Mouse (Mus musculus) small intestine, adult 2 months (tissue): Measurements from ENCODE around the gene Apobec4.
"Not testable (repeated sequence)": the region's sequence is repeated elsewhere in the genome, so short reads cannot be mapped to it uniquely, and the experiment has no call there.

Experiments
- CTCF ChIP-seq: fragments of 200-500 bp; IDR thresholded peaks from 2 replicates; pipeline ENCODE4 v1.5.1; 2012; ENCODE audit warnings: low read depth, mild to moderate bottlenecking, control low read depth, inconsistent platforms, low read length, moderate library complexity, mixed read lengths; ENCODE audit not compliant: insufficient replicate concordance, insufficient read length; ENCODE audit errors: extremely low read depth
- POLR2A ChIP-seq: fragments of 200-500 bp; IDR thresholded peaks from 2 replicates; pipeline ENCODE4 v1.6.1; 2012; ENCODE audit warnings: low read depth, mild to moderate bottlenecking, control low read depth, inconsistent platforms, low read length, moderate library complexity

DNA sequence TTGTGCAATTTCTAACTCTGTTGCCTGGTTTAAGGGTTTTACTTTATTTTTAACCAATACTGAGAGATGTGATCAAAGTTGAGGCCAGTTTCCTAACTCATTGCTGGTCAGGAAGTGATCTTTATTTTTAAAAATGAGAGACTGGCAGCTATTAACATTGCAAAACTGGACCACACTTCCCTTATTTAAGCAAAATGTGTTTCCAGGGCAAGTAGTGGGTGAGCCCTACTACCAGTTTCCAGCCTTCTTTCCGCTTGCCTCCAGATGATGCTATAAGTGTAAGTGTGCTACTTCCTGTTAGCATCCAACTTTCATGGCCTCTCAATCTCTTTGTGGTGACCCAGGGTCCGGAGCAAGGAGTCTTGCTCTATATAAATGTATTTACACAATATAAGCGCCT is 24.2 kb downstream of the Apobec4 start:
- TF ChIP-seq POLR2A, CTCF: not testable (repeated sequence)
